Mouse (Mus musculus) embryonic facial prominence, embryonic 11.5 days (tissue): ENCODE data around the gene Nop53. TPM values are rescaled to one million over a fixed set of nuclear protein-coding genes. Genes with fewer than 3 reads are reported as not detected.

Experiments used
- ATAC-seq: fragments of 200-750 bp; cut with Nextera tagmentation; replicated peaks from 2 replicates; pipeline ENCODE4 v1.8.0; 2017; ENCODE audit warnings: low read depth; ENCODE audit not compliant: insufficient number of reproducible peaks, low FRiP score, low TSS enrichment
- DNase-seq: peaks from one replicate; pipeline ENCODE4 v3.0.0-alpha.2; 2015; ENCODE audit warnings: low spot score
- H3K27ac ChIP-seq: fragments of 300-500 bp; sonication (generic); replicated peaks from 2 replicates; pipeline ENCODE4 v1.5.1; 2014; ENCODE audit warnings: mild to moderate bottlenecking, low read depth, low read length, control low read depth
- H3K27me3 ChIP-seq: fragments of 300-500 bp; sonication (generic); 2 replicates; pipeline ENCODE4 v1.6.1; 2014; ENCODE audit warnings: mild to moderate bottlenecking, low read length, moderate library complexity, mixed read lengths; ENCODE audit not compliant: control insufficient read depth, insufficient read depth
- H3K36me3 ChIP-seq: fragments of 300-500 bp; sonication (generic); replicated peaks from 2 replicates; pipeline ENCODE4 v1.6.1; 2014; ENCODE audit warnings: low read depth, mild to moderate bottlenecking, low read length, moderate library complexity, mixed read lengths; ENCODE audit not compliant: control insufficient read depth, insufficient read depth
- H3K4me1 ChIP-seq: fragments of 300-500 bp; sonication (generic); 2 replicates; pipeline ENCODE4 v1.6.1; 2014; ENCODE audit warnings: low read length, mixed read lengths; ENCODE audit not compliant: control insufficient read depth, insufficient read depth
- H3K4me2 ChIP-seq: fragments of 300-500 bp; sonication (generic); 2 replicates; pipeline ENCODE4 v1.6.1; 2014; ENCODE audit warnings: low read depth, mild to moderate bottlenecking, control low read depth, low read length, moderate library complexity
- H3K4me3 ChIP-seq: fragments of 300-500 bp; sonication (generic); 2 replicates; pipeline ENCODE4 v1.5.1; 2014; ENCODE audit warnings: low read depth, low read length, control low read depth
- H3K9ac ChIP-seq: fragments of 300-500 bp; sonication (generic); replicated peaks from 2 replicates; pipeline ENCODE4 v1.6.1; 2014; ENCODE audit warnings: mild to moderate bottlenecking, control low read depth, low read length
- H3K9me3 ChIP-seq: fragments of 300-500 bp; sonication (generic); replicated peaks from 2 replicates; pipeline ENCODE4 v1.6.1; 2016; ENCODE audit warnings: mild to moderate bottlenecking, low read length, inconsistent platforms, mixed read lengths; ENCODE audit not compliant: control insufficient read depth
- WGBS: fragments of 180-500 bp; shearing (Covaris S2); extraction: QIAGEN DNeasy Blood & Tissue Kit; methylation state at CpG from one replicate; pipeline ENCODE4 v1.1.7; 2014; 5-methylcytosine and 5-hydroxymethylcytosine counted together
- polyA plus RNA-seq: library from polyadenylated mRNA; unstranded; fragments of >200 nt; fragmentation: Nextera tagmentation; extraction: Ambion mirVana; gene quantifications from 2 replicates; pipeline ENCODE4 v1.2.1, GENCODE M21; 2014

Nop53 gene
- polyA plus RNA-seq, 1 experiment from 2014 or later: 194 TPM

GRCm38 (mm10) chr7:15948381-15948941 is 2.6 kb upstream of the Nop53 start:
- H3K27me3 ChIP-seq: no peaks in the 10 kb centered on the region
- H3K4me2 ChIP-seq: peak overlapping the region; percentile 43
- no peaks in the 10 kb centered on the region for H3K9me3 ChIP-seq
- no peaks in the 10 kb centered on the region for H3K36me3 ChIP-seq
- ATAC-seq (peak; percentile 30), DNase-seq (peak; percentile 78)
- 6% methylated on average over 23 of the region's 23 CpGs for WGBS
- no peak overlapping the region for H3K27ac ChIP-seq
- peaks cover 3% of the 10 kb centered on the region; the same call in 1 of the 2 replicates for H3K4me1 ChIP-seq
- no peak overlapping the region for H3K4me3 ChIP-seq
- H3K9ac ChIP-seq: peak overlapping the region; percentile 37

DNA sequence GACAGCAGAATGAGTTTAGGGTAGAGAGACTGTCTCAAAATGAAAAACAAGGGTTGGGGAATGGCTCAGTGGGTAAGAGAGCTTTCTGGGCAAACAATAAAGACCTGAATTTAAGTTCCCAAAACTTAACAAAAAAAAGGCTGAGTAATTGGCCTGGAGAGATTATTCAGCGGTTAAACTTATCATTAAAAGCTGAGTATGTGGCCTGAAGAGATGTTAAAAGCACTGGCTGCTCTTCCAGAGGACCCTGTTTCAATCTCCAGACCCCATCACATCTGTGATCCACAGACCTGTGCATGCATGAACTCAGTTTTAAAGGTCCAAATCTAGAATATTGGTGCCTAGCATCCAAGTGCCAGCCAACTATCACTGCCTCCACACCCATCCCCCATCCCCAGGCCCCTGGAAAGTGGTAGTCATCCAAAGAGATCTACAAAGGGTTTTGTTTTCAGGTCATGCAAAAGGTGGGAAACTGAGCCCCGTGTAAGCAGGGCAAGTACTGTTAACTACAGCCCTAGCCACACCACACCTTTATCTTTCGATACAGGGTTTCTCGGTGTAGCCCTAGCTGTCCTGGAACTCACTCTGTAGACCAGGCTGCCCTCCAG is 1.9 kb upstream of the Nop53 start:
- H3K27ac ChIP-seq: no peak overlapping the region
- no peaks in the 10 kb centered on the region for H3K9me3 ChIP-seq
- H3K9ac ChIP-seq: no peak overlapping the region
- no peak overlapping the region for H3K4me2 ChIP-seq
- ATAC-seq (no peak), DNase-seq (no peak)
- H3K4me3 ChIP-seq: no peak overlapping the region
- H3K27me3 ChIP-seq: no peaks in the 10 kb centered on the region
- H3K4me1 ChIP-seq: peaks cover 3% of the 10 kb centered on the region; the same call in 1 of the 2 replicates
- 34% methylated on average over 4 of the region's 4 CpGs for WGBS
- H3K36me3 ChIP-seq: no peaks in the 10 kb centered on the region; the same call in 1 of the 2 replicates

- WGBS: 9% methylated on average over 8 of the region's 8 CpGs
- Histone ChIP-seq H3K4me1 (peaks cover 3% of the 10 kb centered on the region; the same call in 1 of the 2 replicates), H3K27me3 (no peaks in the 10 kb centered on the region), H3K27ac (no peak overlapping the region), H3K9ac (peak overlapping the region; percentile 80), H3K9me3 (no peaks in the 10 kb centered on the region), H3K36me3 (peaks cover 7% of the 10 kb centered on the region), H3K4me2 (peak overlapping the region; percentile 75), H3K4me3 (peak overlapping the region; percentile 59)
- ATAC-seq (no peak), DNase-seq (no peak)
Measured at GRCm38 (mm10) chr7:15945211-15945610, 663 bp downstream of the Nop53 start.

GRCm38 (mm10) chr7:15944311-15944710 is 1.6 kb downstream of the Nop53 start:
- Histone ChIP-seq H3K36me3 (peaks cover 14% of the 10 kb centered on the region), H3K4me3 (no peak overlapping the region), H3K27me3 (no peaks in the 10 kb centered on the region), H3K9me3 (no peaks in the 10 kb centered on the region), H3K4me2 (no peak overlapping the region), H3K27ac (no peak overlapping the region), H3K4me1 (peaks cover 3% of the 10 kb centered on the region; the same call in 1 of the 2 replicates), H3K9ac (no peak overlapping the region)
- DNase-seq: no peak
- no peak for ATAC-seq
- WGBS: 90% methylated on average over 1 of the region's 1 CpGs

DNA sequence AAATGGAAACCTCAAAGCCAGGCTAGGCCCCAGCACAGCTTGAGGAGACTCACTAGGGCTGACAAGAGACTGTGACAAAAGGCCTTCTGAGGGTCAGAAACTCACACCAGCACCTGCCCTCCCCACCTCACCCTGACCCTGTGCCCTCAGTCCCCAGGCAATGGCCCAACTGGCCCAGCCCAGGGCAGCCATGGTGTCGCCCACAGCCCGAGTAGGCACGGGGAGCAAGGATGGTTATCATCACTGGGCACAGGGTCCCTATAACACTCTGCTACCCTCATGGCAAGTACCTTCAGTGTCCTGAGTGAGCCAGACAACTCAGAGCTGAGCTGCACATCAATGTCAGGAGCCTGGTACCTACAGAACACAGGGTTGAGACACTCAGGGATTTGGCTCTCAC is 7.3 kb downstream of the Nop53 start:
- Histone ChIP-seq H3K4me3 (no peak overlapping the region), H3K4me2 (no peak overlapping the region), H3K9me3 (no peaks in the 10 kb centered on the region), H3K4me1 (no peaks in the 10 kb centered on the region), H3K27me3 (no peaks in the 10 kb centered on the region), H3K9ac (no peak overlapping the region), H3K36me3 (peaks cover 28% of the 10 kb centered on the region), H3K27ac (no peak overlapping the region)
- no peak for DNase-seq
- WGBS: 92% methylated on average over 3 of the region's 3 CpGs
- no peak for ATAC-seq

- whole genome bisulfite sequencing: 89% methylated on average over 5 of the region's 5 CpGs
- Histone ChIP-seq H3K9me3 (no peaks in the 10 kb centered on the region), H3K4me3 (no peak overlapping the region), H3K9ac (no peak overlapping the region), H3K27me3 (no peaks in the 10 kb centered on the region), H3K36me3 (peaks cover 28% of the 10 kb centered on the region), H3K4me2 (no peak overlapping the region), H3K4me1 (no peaks in the 10 kb centered on the region), H3K27ac (no peak overlapping the region)
- DNase-seq (no peak), ATAC-seq (no peak)
Measured at GRCm38 (mm10) chr7:15937491-15937890, 8.4 kb downstream of the Nop53 start.

- no peak overlapping the region for H3K9ac ChIP-seq
- DNase-seq: no peak
- 56% methylated on average over 16 of the region's 16 CpGs for WGBS
- no peak for ATAC-seq
- no peaks in the 10 kb centered on the region for H3K4me1 ChIP-seq
- H3K27me3 ChIP-seq: no peaks in the 10 kb centered on the region
- no peaks in the 10 kb centered on the region for H3K9me3 ChIP-seq
- H3K4me3 ChIP-seq: no peak overlapping the region
- no peak overlapping the region for H3K4me2 ChIP-seq
- H3K27ac ChIP-seq: no peak overlapping the region
- peaks cover 12% of the 10 kb centered on the region for H3K36me3 ChIP-seq
Measured at GRCm38 (mm10) chr7:15933437-15934359, 12.2 kb downstream of the Nop53 start.

- Histone ChIP-seq H3K27ac (no peak overlapping the region), H3K4me2 (no peak overlapping the region), H3K4me1 (no peaks in the 10 kb centered on the region), H3K27me3 (no peaks in the 10 kb centered on the region), H3K9ac (no peak overlapping the region), H3K4me3 (no peak overlapping the region), H3K36me3 (no peaks in the 10 kb centered on the region), H3K9me3 (no peaks in the 10 kb centered on the region)
- WGBS: 78% methylated on average over 3 of the region's 3 CpGs
- ATAC-seq (no peak), DNase-seq (no peak)
Measured at GRCm38 (mm10) chr7:15931635-15932034, 14.2 kb downstream of the Nop53 start.
